In the genomic region with DNA sequence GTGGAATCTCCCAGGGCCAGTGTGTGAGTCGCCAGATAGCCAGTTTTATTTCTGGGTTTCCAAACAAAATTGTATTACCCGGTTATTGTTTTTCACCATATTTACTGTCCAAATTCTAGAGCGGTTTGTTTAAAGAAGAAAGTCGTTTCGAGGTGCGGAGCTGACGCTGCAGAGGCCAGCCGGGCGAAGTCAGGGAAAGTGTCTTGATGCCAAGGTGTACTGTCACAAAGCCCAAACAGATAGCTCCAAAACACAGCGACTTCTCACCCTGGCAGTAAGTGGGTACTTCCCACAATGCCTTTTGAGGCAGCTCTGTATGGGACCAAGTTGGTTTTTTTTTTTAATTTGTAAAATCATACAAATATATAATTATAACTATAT, we compare ENCODE assay signal across 9 mouse cellular contexts.
DNase-seq lines count a peak whose midpoint lies in the region; ATAC-seq lines count a peak whose summit lies in the region.
"Had no signal": no experiment of that assay in that cellular context is flagged by ENCODE, and none has a peak within 500 bp of the region (broad histone marks: within the 10 kb centered on the region; RNA-seq: fewer than 3 reads in every experiment).

No protein-coding gene starts in this region.

- no peaks in the 10 kb centered on the region for H3K9me3 ChIP-seq in kidney, embryonic 14.5 days (ENCODE audit: control insufficient read depth, low read length)
- no peaks in the 10 kb centered on the region for H3K9me3 ChIP-seq in embryonic facial prominence, embryonic 11.5 days (replicated peaks; ENCODE audit: control insufficient read depth, low read length)
- H3K9me3 ChIP-seq in hindbrain, embryonic 10.5 days, result no peaks in the 10 kb centered on the region
- H3K9me3 ChIP-seq in midbrain, embryonic 12.5 days, result no peaks in the 10 kb centered on the region

- H3K9ac ChIP-seq in kidney, embryonic 14.5 days (ENCODE audit: low read depth, low read length), result no peak overlapping the region
- no peak overlapping the region for H3K9ac ChIP-seq in embryonic facial prominence, embryonic 11.5 days (replicated peaks; ENCODE audit: low read length)
- H3K9ac ChIP-seq in midbrain, embryonic 12.5 days (replicated peaks), result 0 out of 2 replicates have a peak overlapping the region, but pooled peaks have one; percentile 35

- H3K4me1 ChIP-seq in kidney, embryonic 14.5 days (ENCODE audit: control insufficient read depth, insufficient read depth, low read length), result peaks cover 17% of the 10 kb centered on the region
- no peaks in the 10 kb centered on the region; the same call in 1 of the 2 replicates for H3K4me1 ChIP-seq in embryonic facial prominence, embryonic 11.5 days (ENCODE audit: control insufficient read depth, insufficient read depth, low read length)
- H3K4me1 ChIP-seq in hindbrain, embryonic 10.5 days (replicated peaks), result peaks cover 50% of the 10 kb centered on the region
- peaks cover 40% of the 10 kb centered on the region for H3K4me1 ChIP-seq in midbrain, embryonic 12.5 days

- no peak overlapping the region for H3K4me2 ChIP-seq in kidney, embryonic 14.5 days (replicated peaks; ENCODE audit: low read depth, low read length)
- H3K4me2 ChIP-seq in embryonic facial prominence, embryonic 11.5 days (ENCODE audit: low read depth, low read length), result peak overlapping the region; percentile 8; the same call in 1 of the 2 replicates
- H3K4me2 ChIP-seq in midbrain, embryonic 12.5 days (replicated peaks), result peak overlapping the region; percentile 42

- 0 out of 2 replicates have a peak overlapping the region, but pooled peaks have one; percentile 31 for H3K27ac ChIP-seq in kidney, embryonic 14.5 days (ENCODE audit: low read depth, low read length)
- no peak overlapping the region for H3K27ac ChIP-seq in embryonic facial prominence, embryonic 11.5 days (replicated peaks; ENCODE audit: low read depth, low read length)
- H3K27ac ChIP-seq in hindbrain, embryonic 10.5 days, result peak overlapping the region; percentile 85
- peak overlapping the region; percentile 87 for H3K27ac ChIP-seq in midbrain, embryonic 12.5 days (replicated peaks)

- ATAC-seq in kidney, embryonic 14.5 days (ENCODE audit: low FRiP score, low TSS enrichment), result no peak
- no peak for ATAC-seq in embryonic facial prominence, embryonic 11.5 days (replicated peaks; ENCODE audit: insufficient number of reproducible peaks, low FRiP score, low TSS enrichment, low read depth)
- ATAC-seq in midbrain, embryonic 12.5 days (ENCODE audit: low FRiP score, low read depth), result no peak

- H3K27me3 ChIP-seq in kidney, embryonic 14.5 days (ENCODE audit: control insufficient read depth, insufficient read depth, low read length), result no peaks in the 10 kb centered on the region
- no peaks in the 10 kb centered on the region for H3K27me3 ChIP-seq in embryonic facial prominence, embryonic 11.5 days (ENCODE audit: control insufficient read depth, insufficient read depth, low read length)
- no peaks in the 10 kb centered on the region for H3K27me3 ChIP-seq in hindbrain, embryonic 10.5 days (ENCODE audit: insufficient read depth, poor library complexity, severe bottlenecking)
- H3K27me3 ChIP-seq in midbrain, embryonic 12.5 days, result no peaks in the 10 kb centered on the region
- H3K27me3 ChIP-seq: Patski had no signal

- no peaks in the 10 kb centered on the region for H3K36me3 ChIP-seq in kidney, embryonic 14.5 days (ENCODE audit: control insufficient read depth, insufficient read depth, low read length)
- H3K36me3 ChIP-seq in embryonic facial prominence, embryonic 11.5 days (replicated peaks; ENCODE audit: control insufficient read depth, insufficient read depth, low read depth, low read length), result no peaks in the 10 kb centered on the region
- H3K36me3 ChIP-seq in hindbrain, embryonic 10.5 days, result no peaks in the 10 kb centered on the region
- no peaks in the 10 kb centered on the region for H3K36me3 ChIP-seq in midbrain, embryonic 12.5 days

- H3K4me3 ChIP-seq in kidney, embryonic 14.5 days (ENCODE audit: low read length), result no peak overlapping the region
- no peak overlapping the region for H3K4me3 ChIP-seq in embryonic facial prominence, embryonic 11.5 days (ENCODE audit: low read depth, low read length)
- H3K4me3 ChIP-seq in hindbrain, embryonic 10.5 days, result peak overlapping the region; percentile 37
- H3K4me3 ChIP-seq in midbrain, embryonic 12.5 days, result no peak overlapping the region

- no peak for DNase-seq in kidney, postnatal 14 days
- no peak for DNase-seq in embryonic facial prominence, embryonic 11.5 days (ENCODE audit: low spot score)
- DNase-seq in hindbrain, embryonic 10.5 days (ENCODE audit: low spot score), result no peak
- DNase-seq in right cerebral cortex, adult 2 months (ENCODE audit: low spot score in 2 of 2), result no peak
- DNase-seq in thymus, adult 18-20 months, result no peak
- no peak for DNase-seq in right cerebral cortex, postnatal 36 days (ENCODE audit: low spot score in 2 of 2)

- WGBS in kidney, embryonic 14.5 days, result 21% methylated on average over 10 of the region's 10 CpGs
- WGBS in embryonic facial prominence, embryonic 11.5 days, result 27% methylated on average over 10 of the region's 10 CpGs
- WGBS in hindbrain, embryonic 10.5 days, result 18% methylated on average over 10 of the region's 10 CpGs
- 23% methylated on average over 10 of the region's 10 CpGs for WGBS in midbrain, embryonic 12.5 days
